ENCODE assay signal across 8 mouse cellular contexts in genomic region chr11:101131701-101132100, GRCm38 (mm10). TPM values are rescaled to one million over a fixed set of nuclear protein-coding genes. Genes with fewer than 3 reads are reported as not detected.
DNase-seq lines count a peak whose midpoint lies in the region; ATAC-seq and TF ChIP-seq lines count a peak whose summit lies in the region.

No protein-coding gene starts in this region.

- H3K9ac ChIP-seq in midbrain, embryonic 14.5 days (replicated peaks; ENCODE audit: low read length), result no peak overlapping the region

- peaks cover 23% of the 10 kb centered on the region for H3K4me1 ChIP-seq in heart, embryonic 10.5 days
- H3K4me1 ChIP-seq in midbrain, embryonic 14.5 days (ENCODE audit: control insufficient read depth, insufficient read depth, low read length), result no peaks in the 10 kb centered on the region
- no peaks in the 10 kb centered on the region for H3K4me1 ChIP-seq in midbrain, embryonic 10.5 days
- H3K4me1 ChIP-seq in small intestine, adult 2 months (ENCODE audit: control insufficient read depth, insufficient read depth, insufficient read length, low read length), result peaks cover 6% of the 10 kb centered on the region

- H3K9me3 ChIP-seq in heart, embryonic 10.5 days, result no peaks in the 10 kb centered on the region
- no peaks in the 10 kb centered on the region for H3K9me3 ChIP-seq in midbrain, embryonic 14.5 days (ENCODE audit: control insufficient read depth, low read length)
- peaks cover 11% of the 10 kb centered on the region; the same call in 1 of the 2 replicates for H3K9me3 ChIP-seq in midbrain, embryonic 10.5 days (replicated peaks)

- TF ChIP-seq CTCF in brain, embryonic 14.5 days (IDR thresholded peaks at IDR 0.05; ENCODE audit: borderline replicate concordance, extremely low read depth, insufficient read depth, insufficient read length), result peak; percentile 37; the same call in 1 of the 2 replicates
- TF ChIP-seq CTCF in small intestine, adult 2 months (IDR thresholded peaks at IDR 0.05; ENCODE audit: extremely low read depth, insufficient read length, insufficient replicate concordance, low read depth, low read length), result peak; percentile 46; the same call in 1 of the 2 replicates

- no peak for TF ChIP-seq POLR2A in brain, embryonic 14.5 days (IDR thresholded peaks at IDR 0.05; ENCODE audit: borderline replicate concordance, extremely low read depth, insufficient read depth, insufficient read length, poor library complexity, severe bottlenecking)
- no peak for TF ChIP-seq POLR2A in small intestine, adult 2 months (IDR thresholded peaks at IDR 0.05; ENCODE audit: low read depth, low read length)

- intact Hi-C loops in heart, postnatal 36 days (cut with DNase I), result no loop called here

- H3K27me3 ChIP-seq in heart, embryonic 10.5 days (ENCODE audit: insufficient read depth, poor library complexity, severe bottlenecking), result no peaks in the 10 kb centered on the region
- H3K27me3 ChIP-seq in midbrain, embryonic 14.5 days (ENCODE audit: control insufficient read depth, insufficient read depth, low read length), result no peaks in the 10 kb centered on the region
- no peaks in the 10 kb centered on the region for H3K27me3 ChIP-seq in midbrain, embryonic 10.5 days (ENCODE audit: low read depth, poor library complexity, severe bottlenecking)
- no peaks in the 10 kb centered on the region for H3K27me3 ChIP-seq in small intestine, adult 2 months (ENCODE audit: control insufficient read depth, insufficient read depth, low read length)

- H3K4me2 ChIP-seq in midbrain, embryonic 14.5 days (ENCODE audit: low read length), result no peak overlapping the region

- WGBS in heart, embryonic 10.5 days, result 93% methylated on average over 6 of the region's 6 CpGs
- 86% methylated on average over 6 of the region's 6 CpGs for WGBS in midbrain, embryonic 14.5 days
- WGBS in midbrain, embryonic 10.5 days, result 91% methylated on average over 6 of the region's 6 CpGs
- WGBS in small intestine, adult 2 months, result 82% methylated on average over 6 of the region's 6 CpGs

- no peak overlapping the region for H3K4me3 ChIP-seq in heart, embryonic 10.5 days
- no peak overlapping the region for H3K4me3 ChIP-seq in midbrain, embryonic 14.5 days (replicated peaks; ENCODE audit: low read depth, low read length)
- no peak overlapping the region for H3K4me3 ChIP-seq in midbrain, embryonic 10.5 days
- H3K4me3 ChIP-seq in small intestine, adult 2 months (ENCODE audit: low read depth, low read length), result no peak overlapping the region

- peaks cover 8% of the 10 kb centered on the region for H3K36me3 ChIP-seq in heart, embryonic 10.5 days
- peaks cover 2% of the 10 kb centered on the region for H3K36me3 ChIP-seq in midbrain, embryonic 14.5 days (ENCODE audit: control insufficient read depth, insufficient read depth, low read length)
- peaks cover 8% of the 10 kb centered on the region for H3K36me3 ChIP-seq in midbrain, embryonic 10.5 days
- no peaks in the 10 kb centered on the region for H3K36me3 ChIP-seq in small intestine, adult 2 months (ENCODE audit: control insufficient read depth, insufficient read depth, low read length)

- DNase-seq in heart, embryonic 10.5 days (ENCODE audit: low spot score), result no peak
- DNase-seq in heart, postnatal 36 days, result no peak
- DNase-seq in midbrain, embryonic 14.5 days, result peak; percentile 34
- DNase-seq in midbrain, embryonic 10.5 days (ENCODE audit: low spot score), result no peak
- DNase-seq in brain, embryonic 14.5 days (ENCODE audit: low read depth), result peak; percentile 59
- no peak for DNase-seq in adrenal gland, adult 2 months

- H3K27ac ChIP-seq in heart, embryonic 10.5 days, result 0 out of 2 replicates have a peak overlapping the region, but pooled peaks have one; percentile 38
- no peak overlapping the region for H3K27ac ChIP-seq in midbrain, embryonic 14.5 days (replicated peaks; ENCODE audit: low read depth, low read length)
- H3K27ac ChIP-seq in midbrain, embryonic 10.5 days (replicated peaks), result no peak overlapping the region
- H3K27ac ChIP-seq in small intestine, adult 2 months (ENCODE audit: insufficient read depth, low read depth, low read length), result no peak overlapping the region

- ATAC-seq in midbrain, embryonic 14.5 days (ENCODE audit: low FRiP score, low TSS enrichment), result no peak
- ATAC-seq in activated CD4-positive, CD25-positive, alpha-beta regulatory T cell, adult 4 months, result no peak

RNA-seq across cellular contexts. Expression of gene Tubg1, which starts 12.0 kb away (rescaled TPM):
- polyA plus RNA-seq in heart, embryonic 10.5 days (2016; fragmentation: Nextera tagmentation; extraction: Ambion mirVana), result 103 and 110 TPM in 2 replicates
- 10 to 100 TPM; 23.2 to 24.1 TPM for total RNA-seq in heart, postnatal 36 days (2021)
- 73.3 and 75.5 TPM in 2 replicates for polyA plus RNA-seq in midbrain, embryonic 14.5 days (2014; fragmentation: Nextera tagmentation; extraction: Ambion mirVana)
- polyA plus RNA-seq in midbrain, embryonic 10.5 days (2016; fragmentation: Nextera tagmentation; extraction: Ambion mirVana), result 131 and 135 TPM in 2 replicates
- 15.5 and 35.5 TPM in 2 replicates for polyA plus RNA-seq in brain, embryonic 14.5 days (2012; rRNA removed)
- 13.2 and 16.2 TPM in 2 replicates for polyA plus RNA-seq in small intestine, adult 2 months (2012; rRNA removed)
- 10 to 100 TPM; 17.7 to 26.8 TPM for polyA plus RNA-seq in activated CD4-positive, CD25-positive, alpha-beta regulatory T cell, adult 4 months (2017; shearing (Covaris generic))
- 10 to 100 TPM; 42.9 to 43.0 TPM for total RNA-seq in adrenal gland, adult 2 months (2021)
- polyA plus RNA-seq in adrenal gland, adult 2 months (2012; rRNA removed), result 15.2 and 42.7 TPM in 2 replicates

RNA-seq across cellular contexts. Expression of gene Retreg3, which starts 12.0 kb away (rescaled TPM):
- polyA plus RNA-seq in heart, embryonic 10.5 days (2016; fragmentation: Nextera tagmentation; extraction: Ambion mirVana), result 12.6 and 13.0 TPM in 2 replicates
- 10 to 100 TPM; 34.2 to 36.3 TPM for total RNA-seq in heart, postnatal 36 days (2021)
- 13.1 and 26.0 TPM in 2 replicates for polyA plus RNA-seq in midbrain, embryonic 14.5 days (2014; fragmentation: Nextera tagmentation; extraction: Ambion mirVana)
- polyA plus RNA-seq in midbrain, embryonic 10.5 days (2016; fragmentation: Nextera tagmentation; extraction: Ambion mirVana), result 16.4 and 20.2 TPM in 2 replicates
- polyA plus RNA-seq in brain, embryonic 14.5 days (2012; rRNA removed), result 79.0 and 82.7 TPM in 2 replicates
- 27.3 and 55.0 TPM in 2 replicates for polyA plus RNA-seq in small intestine, adult 2 months (2012; rRNA removed)
- polyA plus RNA-seq in activated CD4-positive, CD25-positive, alpha-beta regulatory T cell, adult 4 months (2017; shearing (Covaris generic)), result 10 to 100 TPM; 14.4 to 24.7 TPM
- total RNA-seq in adrenal gland, adult 2 months (2021), result 10 to 100 TPM; 50.7 to 50.9 TPM
- 41.7 and 46.9 TPM in 2 replicates for polyA plus RNA-seq in adrenal gland, adult 2 months (2012; rRNA removed)

RNA-seq across cellular contexts. Expression of gene Tubg2, which starts 24.0 kb away (rescaled TPM):
- 3.0 and 4.2 TPM in 2 replicates for polyA plus RNA-seq in heart, embryonic 10.5 days (2016; fragmentation: Nextera tagmentation; extraction: Ambion mirVana)
- 1 to 10 TPM; 3.7 to 3.9 TPM for total RNA-seq in heart, postnatal 36 days (2021)
- polyA plus RNA-seq in midbrain, embryonic 14.5 days (2014; fragmentation: Nextera tagmentation; extraction: Ambion mirVana), result 42.2 and 56.0 TPM in 2 replicates
- polyA plus RNA-seq in midbrain, embryonic 10.5 days (2016; fragmentation: Nextera tagmentation; extraction: Ambion mirVana), result 2.1 and 3.9 TPM in 2 replicates
- polyA plus RNA-seq in brain, embryonic 14.5 days (2012; rRNA removed), result 25.3 and 30.7 TPM in 2 replicates
- 1.1 and 2.2 TPM in 2 replicates for polyA plus RNA-seq in small intestine, adult 2 months (2012; rRNA removed)
- polyA plus RNA-seq in activated CD4-positive, CD25-positive, alpha-beta regulatory T cell, adult 4 months (2017; shearing (Covaris generic)), result under 1 TPM; 0.68 to 0.94 TPM
- 1 to 10 TPM; 6.2 to 7.5 TPM for total RNA-seq in adrenal gland, adult 2 months (2021)
- 5.5 and 6.0 TPM in 2 replicates for polyA plus RNA-seq in adrenal gland, adult 2 months (2012; rRNA removed)

RNA-seq across cellular contexts. Expression of gene Psmc3ip, which starts 36.5 kb away (rescaled TPM):
- polyA plus RNA-seq in heart, embryonic 10.5 days (2016; fragmentation: Nextera tagmentation; extraction: Ambion mirVana), result 29.6 and 40.8 TPM in 2 replicates
- 1 to 10 TPM; 1.9 to 4.1 TPM for total RNA-seq in heart, postnatal 36 days (2021)
- 19.2 and 19.6 TPM in 2 replicates for polyA plus RNA-seq in midbrain, embryonic 14.5 days (2014; fragmentation: Nextera tagmentation; extraction: Ambion mirVana)
- 74.3 and 77.3 TPM in 2 replicates for polyA plus RNA-seq in midbrain, embryonic 10.5 days (2016; fragmentation: Nextera tagmentation; extraction: Ambion mirVana)
- 19.4 and 24.2 TPM in 2 replicates for polyA plus RNA-seq in brain, embryonic 14.5 days (2012; rRNA removed)
- polyA plus RNA-seq in small intestine, adult 2 months (2012; rRNA removed), result 0.22 and 0.46 TPM in 2 replicates
- 10 to 100 TPM; 12.3 to 13.4 TPM for polyA plus RNA-seq in activated CD4-positive, CD25-positive, alpha-beta regulatory T cell, adult 4 months (2017; shearing (Covaris generic))
- 1 to 10 TPM; 3.6 to 5.9 TPM for total RNA-seq in adrenal gland, adult 2 months (2021)
- 0.38 and 0.71 TPM in 2 replicates for polyA plus RNA-seq in adrenal gland, adult 2 months (2012; rRNA removed)

RNA-seq across cellular contexts. Expression of gene Cntnap1, which starts 38.6 kb away (rescaled TPM):
- polyA plus RNA-seq in heart, embryonic 10.5 days (2016; fragmentation: Nextera tagmentation; extraction: Ambion mirVana), result 0.39 and 0.44 TPM in 2 replicates
- total RNA-seq in heart, postnatal 36 days (2021), result 1 to 10 TPM; 1.5 to 1.7 TPM
- polyA plus RNA-seq in midbrain, embryonic 14.5 days (2014; fragmentation: Nextera tagmentation; extraction: Ambion mirVana), result 2.3 and 2.8 TPM in 2 replicates
- polyA plus RNA-seq in midbrain, embryonic 10.5 days (2016; fragmentation: Nextera tagmentation; extraction: Ambion mirVana), result 0.28 and 0.43 TPM in 2 replicates
- polyA plus RNA-seq in brain, embryonic 14.5 days (2012; rRNA removed), result 2.7 and 6.9 TPM in 2 replicates
- polyA plus RNA-seq in small intestine, adult 2 months (2012; rRNA removed), result 2.7 and 2.8 TPM in 2 replicates
- polyA plus RNA-seq in activated CD4-positive, CD25-positive, alpha-beta regulatory T cell, adult 4 months (2017; shearing (Covaris generic)), result under 1 TPM; 0.29 to 0.33 TPM
- 1 to 10 TPM; 6.8 TPM for total RNA-seq in adrenal gland, adult 2 months (2021)
- 9.3 and 9.4 TPM in 2 replicates for polyA plus RNA-seq in adrenal gland, adult 2 months (2012; rRNA removed)

Comparison
In these comparisons a context has a peak if more than half of its experiments do, and no peak if none do; other contexts are left out.
1. DNase-seq: peak in midbrain, embryonic 14.5 days (single experiment) and brain, embryonic 14.5 days (single experiment); none in heart, embryonic 10.5 days (single experiment), heart, postnatal 36 days (0 of 2), midbrain, embryonic 10.5 days (single experiment) and adrenal gland, adult 2 months (single experiment).